Mouse (Mus musculus): ENCODE measurements around the gene Bhlha15.

GRCm38 (mm10) chr5:144146898-144147297, 43.2 kb upstream of the Bhlha15 start:
- no peak for TF ChIP-seq GATA1 (IDR thresholded peaks at IDR 0.05; ENCODE audit: borderline replicate concordance, low read length)
- no peak for TF ChIP-seq FLI1 (IDR thresholded peaks at IDR 0.05; ENCODE audit: low read length)

All from megakaryocyte, embryonic 14.5 days (primary cell).